Mouse (Mus musculus): ENCODE results near the gene Dars2. TPM values are rescaled to one million over a fixed set of nuclear protein-coding genes. Genes with fewer than 3 reads are reported as not detected.

The Dars2 gene
- total and polyA plus RNA-seq, 3 experiments, result 46.2 to 64.7 (median 55.3) TPM

GRCm38 (mm10) chr1:161027196-161027595, 43.3 kb downstream of the Dars2 start:
- H3K9ac ChIP-seq (ENCODE audit: insufficient read depth, low read depth), result no peak overlapping the region
- no peaks in the 10 kb centered on the region for H3K79me2 ChIP-seq (replicated peaks; ENCODE audit: control insufficient read depth, extremely low read depth, insufficient read depth, poor library complexity, severe bottlenecking)
- DNase-seq (ENCODE audit: extremely low read depth), result peak; percentile 39
- no peak overlapping the region for H3K27ac ChIP-seq (ENCODE audit: insufficient read depth, low read depth)
- no peak overlapping the region for H3K4me2 ChIP-seq (ENCODE audit: insufficient read depth, low read depth, poor library complexity, severe bottlenecking)
- H3K36me3 ChIP-seq (replicated peaks in 1 of 2; ENCODE audit: control insufficient read depth in 1 of 2, insufficient read depth in 1 of 2, low read length in 1 of 2), result peaks cover 9 to 33% of the 10 kb centered on the region in 2 experiments
- in situ Hi-C loops (cut with MboI; ENCODE audit: low pct_ligation_motif_present, low pct_unique_long_range_greater_than_20kb, low sequenced_read_pairs) (no loop called here), dilution Hi-C loops (cut with MboI; ENCODE audit: extremely low pct_ligation_motif_present, extremely low pct_unique_long_range_greater_than_20kb, low sequenced_read_pairs) (no loop called here)
- no peaks in the 10 kb centered on the region for H3K9me3 ChIP-seq (replicated peaks; ENCODE audit: low read length)
- H3K4me1 ChIP-seq (ENCODE audit: control insufficient read depth in 1 of 2, insufficient read depth in 2 of 2), result peaks cover 5 to 45% of the 10 kb centered on the region in 2 experiments; a peak in 3 of 4 replicates
- TF ChIP-seq ZC3H11A (IDR thresholded peaks at IDR 0.05; ENCODE audit: low read depth, low read length) (no peak), E2F4 (IDR thresholded peaks at IDR 0.05; ENCODE audit: insufficient replicate concordance, low read depth, low read length) (no peak), POLR2A (IDR thresholded peaks at IDR 0.05; ENCODE audit: low read depth, low read length) (no peak), CTCF (conservative IDR thresholded peaks at IDR 0.05 in 1 of 2, IDR thresholded peaks at IDR 0.05 in 1 of 2; ENCODE audit: low read depth in 2 of 2, low read length in 2 of 2) (no peak), MAZ (IDR thresholded peaks at IDR 0.05; ENCODE audit: low read depth, low read length) (no peak), JUND (conservative IDR thresholded peaks at IDR 0.05; ENCODE audit: low read depth, low read length) (no peak), MEF2A (IDR thresholded peaks at IDR 0.05; ENCODE audit: borderline replicate concordance, low read depth, low read length) (no peak), ZKSCAN1 (IDR thresholded peaks at IDR 0.05; ENCODE audit: borderline replicate concordance, low read depth, low read length) (no peak), MXI1 (IDR thresholded peaks at IDR 0.05; ENCODE audit: low read depth, low read length) (no peak), HCFC1 (IDR thresholded peaks at IDR 0.05; ENCODE audit: low read depth, low read length) (no peak), ZNF384 (IDR thresholded peaks at IDR 0.05; ENCODE audit: low read depth, low read length) (no peak), PAX5 (IDR thresholded peaks at IDR 0.05; ENCODE audit: low read length) (no peak), TCF12 (IDR thresholded peaks at IDR 0.05; ENCODE audit: low read depth, low read length) (no peak), NELFE (IDR thresholded peaks at IDR 0.05; ENCODE audit: low read depth, low read length) (no peak), SMC3 (IDR thresholded peaks at IDR 0.05; ENCODE audit: low read depth, low read length) (no peak)
- no peak overlapping the region for H3K4me3 ChIP-seq (replicated peaks in 1 of 3; ENCODE audit: low read depth in 2 of 3, low read length in 2 of 3, poor library complexity in 1 of 3)
- no peaks in the 10 kb centered on the region for H3K27me3 ChIP-seq (replicated peaks)

- dilution Hi-C loops (cut with MboI; ENCODE audit: extremely low pct_ligation_motif_present, extremely low pct_unique_long_range_greater_than_20kb, low sequenced_read_pairs), result no loop called here
- Histone ChIP-seq H3K27ac (ENCODE audit: insufficient read depth, low read depth) (no peak overlapping the region), H3K4me1 (ENCODE audit: control insufficient read depth in 1 of 2, insufficient read depth in 2 of 2) (peaks cover 5 to 33% of the 10 kb centered on the region in 2 experiments; a peak in 3 of 4 replicates), H3K4me3 (replicated peaks in 1 of 3; ENCODE audit: low read depth in 2 of 3, low read length in 2 of 3, poor library complexity in 1 of 3) (no peak overlapping the region), H3K9me3 (replicated peaks; ENCODE audit: low read length) (no peaks in the 10 kb centered on the region), H3K9ac (ENCODE audit: insufficient read depth, low read depth) (no peak overlapping the region), H3K27me3 (replicated peaks) (no peaks in the 10 kb centered on the region), H3K79me2 (replicated peaks; ENCODE audit: control insufficient read depth, extremely low read depth, insufficient read depth, poor library complexity, severe bottlenecking) (no peaks in the 10 kb centered on the region), H3K4me2 (ENCODE audit: insufficient read depth, low read depth, poor library complexity, severe bottlenecking) (no peak overlapping the region), H3K36me3 (replicated peaks in 1 of 2; ENCODE audit: control insufficient read depth in 1 of 2, insufficient read depth in 1 of 2, low read length in 1 of 2) (peaks cover 2 to 27% of the 10 kb centered on the region in 2 experiments)
- no peak for TF ChIP-seq E2F4 (IDR thresholded peaks at IDR 0.05; ENCODE audit: insufficient replicate concordance, low read depth, low read length)
- peak; percentile 16; the same call in 1 of the 2 replicates for TF ChIP-seq ZNF384 (IDR thresholded peaks at IDR 0.05; ENCODE audit: low read depth, low read length)
- no peak for TF ChIP-seq MAFK (IDR thresholded peaks at IDR 0.05; ENCODE audit: insufficient replicate concordance, low read length)
- in situ Hi-C loops (cut with MboI; ENCODE audit: low pct_ligation_motif_present, low pct_unique_long_range_greater_than_20kb, low sequenced_read_pairs), result no loop called here
- DNase-seq (ENCODE audit: extremely low read depth), result no peak
These were observed 44.8 kb downstream of the Dars2 start for GRCm38 (mm10) chr1:161025410-161026210.
